Mouse (Mus musculus) adipocyte (in vitro differentiated cells): ENCODE data around the gene Slain1.

Source experiments
- DNase-seq: peaks from one replicate; pipeline ENCODE4 v3.0.0-alpha.2; 2016; ENCODE audit warnings: low spot score

The Slain1 gene

GRCm38 (mm10) chr14:103649896-103650334 is at the start of gene Slain1:
Gene Slain1, plus strand, starts transcription at chr14:103650228.
- no peak for DNase-seq

GRCm38 (mm10) chr14:103608063-103608462 is 42.0 kb upstream of the Slain1 start:
- DNase-seq: no peak

- no peak for DNase-seq
Measured at GRCm38 (mm10) chr14:103613573-103614271, 36.3 kb upstream of the Slain1 start.

- DNase-seq: no peak
Measured at GRCm38 (mm10) chr14:103614272-103614587, 35.8 kb upstream of the Slain1 start.

GRCm38 (mm10) chr14:103619756-103620155 is 30.3 kb upstream of the Slain1 start:
- DNase-seq: no peak

GRCm38 (mm10) chr14:103621207-103621606 is 28.8 kb upstream of the Slain1 start:
- no peak for DNase-seq

GRCm38 (mm10) chr14:103626100-103626499 is 23.9 kb upstream of the Slain1 start:
- no peak for DNase-seq

- no peak for DNase-seq
Measured at GRCm38 (mm10) chr14:103629639-103630364, 20.2 kb upstream of the Slain1 start.

- DNase-seq: no peak
Measured at GRCm38 (mm10) chr14:103630545-103630944, 19.5 kb upstream of the Slain1 start.

- DNase-seq: no peak
Measured at GRCm38 (mm10) chr14:103643933-103644332, 6.1 kb upstream of the Slain1 start.

GRCm38 (mm10) chr14:103647981-103648380 is 2.0 kb upstream of the Slain1 start:
- DNase-seq: no peak

GRCm38 (mm10) chr14:103648623-103649255 is 1.3 kb upstream of the Slain1 start:
- no peak for DNase-seq

GRCm38 (mm10) chr14:103649302-103649701 is 726 bp upstream of the Slain1 start:
- no peak for DNase-seq

GRCm38 (mm10) chr14:103650413-103651101 is 529 bp downstream of the Slain1 start:
- no peak for DNase-seq

- no peak for DNase-seq
Measured at GRCm38 (mm10) chr14:103651106-103651505, 1.1 kb downstream of the Slain1 start.

GRCm38 (mm10) chr14:103651562-103651961 is 1.5 kb downstream of the Slain1 start:
- no peak for DNase-seq

- no peak for DNase-seq
Measured at GRCm38 (mm10) chr14:103652524-103652923, 2.5 kb downstream of the Slain1 start.

- DNase-seq: no peak
Measured at GRCm38 (mm10) chr14:103653800-103654199, 3.8 kb downstream of the Slain1 start.

GRCm38 (mm10) chr14:103655448-103655847 is 5.4 kb downstream of the Slain1 start:
- no peak for DNase-seq

- no peak for DNase-seq
Measured at GRCm38 (mm10) chr14:103657876-103658275, 7.8 kb downstream of the Slain1 start.

GRCm38 (mm10) chr14:103663026-103663425 is 13.0 kb downstream of the Slain1 start:
- DNase-seq: no peak

- no peak for DNase-seq
Measured at GRCm38 (mm10) chr14:103664391-103664790, 14.4 kb downstream of the Slain1 start.
